Mouse (Mus musculus): ENCODE results near the gene BC049762.
A peak's percentile ranks its signal among the peaks of the same experiment; 100 is the strongest.

The BC049762 gene

DNA sequence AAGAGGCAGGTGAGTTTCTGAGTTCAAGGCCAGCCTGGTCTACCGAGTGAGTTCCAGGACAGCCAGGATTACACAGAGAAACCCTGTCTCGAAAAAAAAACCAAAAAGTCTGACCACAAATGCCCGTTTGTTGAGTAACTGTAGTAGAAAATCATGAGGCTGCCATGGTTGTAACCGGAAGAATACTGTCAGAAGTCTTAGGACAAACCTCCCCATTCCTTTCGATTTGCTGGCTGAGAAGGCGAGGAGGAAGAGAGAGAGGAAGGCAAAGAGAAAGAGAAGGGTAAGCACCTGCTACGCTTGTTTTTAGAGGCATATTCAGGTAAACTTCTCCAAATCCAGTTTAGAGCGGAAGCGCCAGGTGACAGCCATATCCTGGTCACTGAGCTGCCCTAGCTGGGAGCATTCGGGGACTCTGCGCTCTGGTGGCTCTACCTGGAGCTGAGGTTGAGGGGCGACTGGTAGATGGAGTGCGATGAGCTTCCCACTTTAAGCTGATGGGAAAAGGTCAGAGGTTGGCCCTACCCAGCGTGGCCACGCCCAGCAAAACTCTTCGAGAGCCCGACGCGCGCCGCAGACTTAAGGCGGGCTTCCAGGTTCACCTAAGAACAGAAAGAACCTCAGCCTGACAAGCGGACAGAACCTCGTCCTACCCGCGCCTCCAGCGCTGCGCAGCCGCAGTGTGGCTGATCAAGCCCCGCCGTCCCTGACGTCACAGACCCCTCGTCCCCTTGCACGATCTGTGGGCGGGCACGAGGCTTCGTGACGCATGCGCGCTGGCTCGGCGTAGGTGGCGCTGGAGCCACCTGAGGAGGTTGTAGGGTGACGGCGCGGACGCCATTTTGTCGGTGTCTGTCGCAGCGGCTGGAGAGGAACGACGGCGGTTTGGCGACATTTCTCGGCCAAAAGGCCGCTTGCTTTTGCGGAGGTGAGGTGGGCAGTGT, at the start of gene BC049762:
Gene BC049762, minus strand, starts transcription at position 705 of the 944 bp plus-strand sequence.
- peak; percentile 99 for DNase-seq

DNA sequence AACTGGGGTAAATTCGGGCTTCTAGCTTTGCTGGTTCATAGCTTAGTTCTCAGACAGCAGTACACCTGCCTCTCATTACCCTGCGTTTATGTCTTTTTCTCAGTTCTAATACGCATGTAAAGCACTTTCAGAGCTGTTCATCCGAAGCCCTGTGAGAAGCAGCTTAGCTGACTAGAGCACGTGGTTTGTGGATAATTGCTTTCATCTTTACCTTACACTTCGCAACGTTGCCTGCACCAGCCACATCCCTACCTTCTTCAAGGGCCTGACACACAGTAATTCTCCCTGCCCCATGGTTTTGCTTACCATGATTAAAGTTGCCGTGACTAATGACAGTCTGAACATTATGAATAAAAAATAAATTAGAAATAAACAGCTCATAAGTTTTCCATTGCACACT, 49.0 kb upstream of the BC049762 start:
- no peak for DNase-seq

DNA sequence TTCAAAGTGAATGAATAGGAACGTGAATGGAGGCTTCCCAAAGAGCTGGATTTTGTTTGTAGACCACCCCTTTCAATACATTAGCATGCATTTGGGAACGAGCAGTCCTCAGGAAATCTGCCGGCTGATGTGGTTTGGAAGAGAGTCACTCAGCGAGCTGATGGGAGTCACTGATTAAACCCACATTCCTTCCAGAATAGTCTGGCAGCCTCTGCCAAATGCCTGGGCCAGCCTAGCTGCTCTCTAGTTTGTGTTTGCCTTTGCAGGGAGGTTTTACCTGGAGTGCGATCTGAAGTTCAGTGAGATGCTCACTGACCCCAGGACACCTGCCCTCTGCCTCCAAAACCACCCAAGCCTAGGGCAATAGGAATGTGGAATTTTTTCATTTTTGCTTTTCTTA, 45.5 kb upstream of the BC049762 start:
- no peak for DNase-seq

DNA sequence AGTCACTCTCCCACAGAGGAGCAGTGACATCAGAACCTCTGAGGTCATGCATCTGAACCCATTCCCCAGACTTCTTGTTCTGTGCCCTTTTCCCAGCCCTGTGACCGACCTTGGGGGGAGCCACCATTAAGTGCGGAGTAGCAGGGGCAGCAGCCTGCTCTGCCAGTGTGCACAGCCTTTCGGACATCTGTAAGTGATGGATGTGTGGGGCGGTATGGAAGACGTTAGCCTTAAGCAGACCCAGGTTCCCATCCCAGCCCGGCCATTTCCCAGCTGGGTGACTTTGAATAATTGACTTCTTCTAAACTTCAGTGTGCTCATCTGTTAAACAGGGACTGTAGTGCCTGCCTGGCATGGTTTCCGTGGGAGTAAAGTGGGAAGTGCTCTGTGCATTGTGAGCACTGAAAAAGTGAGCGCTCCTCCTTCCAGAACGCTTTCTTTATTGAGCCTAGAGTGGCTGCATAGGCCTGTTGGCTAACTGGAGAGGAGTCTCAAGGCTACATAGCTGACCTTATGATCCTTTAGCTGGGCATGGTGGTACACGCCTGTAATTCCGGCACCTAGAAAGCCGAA, 41.2 kb upstream of the BC049762 start:
- no peak for DNase-seq

- no peak for DNase-seq
Measured at GRCm38 (mm10) chr11:51302396-51302795, 39.5 kb upstream of the BC049762 start.

- no peak for DNase-seq
Measured at GRCm38 (mm10) chr11:51298691-51299090, 35.8 kb upstream of the BC049762 start.

DNA sequence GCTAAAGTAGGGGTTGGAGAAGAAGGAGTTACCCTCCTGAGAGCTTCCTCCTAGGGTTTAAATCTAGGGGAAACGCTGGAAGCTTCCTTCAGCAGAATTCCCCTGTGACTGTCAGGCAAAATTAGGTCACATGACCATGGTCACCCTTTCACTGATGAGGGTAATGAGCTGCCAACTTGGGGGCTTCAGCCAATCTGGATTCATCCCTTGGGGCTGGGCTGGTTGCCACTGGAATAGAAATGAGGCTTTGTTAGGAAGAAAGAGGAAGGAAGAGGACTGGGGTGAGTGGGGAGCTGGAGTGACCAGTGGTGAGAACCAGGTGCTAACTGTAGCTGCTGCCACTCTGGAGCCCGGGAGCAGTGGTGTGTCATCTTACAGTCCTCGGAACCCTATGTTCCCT, 32.9 kb upstream of the BC049762 start:
- no peak for DNase-seq

DNA sequence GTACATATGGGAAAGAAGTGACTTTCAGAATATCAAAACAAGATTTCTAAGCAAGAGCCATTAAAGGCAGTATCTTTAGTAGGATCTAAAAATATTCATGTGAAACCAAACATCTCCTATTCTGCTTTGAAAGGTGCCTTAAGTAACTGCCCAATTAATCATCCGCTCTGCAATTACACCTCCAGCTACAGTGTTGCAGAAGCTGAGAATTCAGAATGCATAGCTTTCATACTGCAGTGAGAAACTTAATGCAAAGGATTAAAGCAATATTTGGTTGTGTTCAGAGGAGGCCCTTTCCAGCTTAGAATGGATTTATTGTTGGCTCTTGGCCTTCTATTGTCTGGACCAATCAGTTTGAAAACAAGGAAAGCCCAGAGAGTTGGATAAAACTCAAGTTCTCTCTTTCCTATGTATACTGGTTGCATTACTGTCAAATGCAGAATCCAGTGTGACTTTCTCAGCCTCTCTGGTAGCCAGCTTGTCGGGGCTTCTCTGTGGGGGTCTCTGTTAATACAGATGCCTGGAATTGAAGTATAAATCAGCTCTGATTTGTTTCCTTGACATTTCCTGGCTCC, 31.2 kb upstream of the BC049762 start:
- no peak for DNase-seq

- no peak for DNase-seq
Measured at GRCm38 (mm10) chr11:51290066-51290955, 27.5 kb upstream of the BC049762 start.

DNA sequence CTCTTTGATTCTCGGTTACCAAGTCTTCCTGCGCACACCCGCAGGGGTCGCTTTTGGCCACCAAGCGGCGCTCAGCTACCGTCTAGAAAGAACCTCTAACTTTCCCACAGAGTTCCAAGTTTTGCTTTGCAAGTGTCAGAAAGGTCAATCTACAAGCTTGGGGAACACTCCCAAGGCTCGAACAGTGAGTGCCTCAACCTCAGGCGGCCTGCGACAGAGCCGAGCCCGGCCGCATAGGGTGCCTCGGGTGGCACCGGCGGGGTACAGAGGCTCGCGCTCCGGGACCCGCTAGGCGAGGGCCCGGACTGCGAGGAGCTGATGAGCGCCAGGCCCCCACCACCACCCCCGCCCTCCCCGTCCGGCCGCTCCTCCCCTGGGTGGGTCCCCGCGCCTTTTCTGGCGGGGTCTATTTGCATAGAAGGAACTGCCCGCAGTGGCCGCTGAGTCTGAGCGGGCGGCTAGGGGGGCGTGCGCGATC, 26.8 kb upstream of the BC049762 start, which contains the start of gene Col23a1:
Gene Col23a1, plus strand, starts transcription at position 357 of the 478 bp plus-strand sequence.
- DNase-seq = no peak

GRCm38 (mm10) chr11:51274418-51274817, 11.6 kb upstream of the BC049762 start:
- no peak for DNase-seq

DNA sequence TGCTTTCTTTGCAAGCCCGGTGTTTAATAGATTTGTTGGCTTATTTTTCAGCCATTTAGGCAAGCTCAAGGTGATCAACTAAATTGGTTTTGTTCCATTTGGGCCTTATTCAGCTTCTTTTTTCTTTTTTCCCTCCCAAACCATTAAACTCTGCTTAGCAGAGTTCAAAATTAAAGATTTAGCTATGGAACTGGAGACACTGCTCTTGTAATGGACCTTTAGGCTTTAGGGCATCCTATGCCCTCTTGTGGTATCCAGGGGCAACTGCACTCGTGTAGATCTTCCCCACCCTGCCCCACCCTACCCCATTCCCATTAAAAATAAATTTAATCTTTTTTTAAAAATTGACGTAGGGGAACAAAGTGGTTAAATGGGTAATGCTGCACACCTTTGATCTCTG, 2.5 kb upstream of the BC049762 start:
- no peak for DNase-seq

- peak; percentile 20 for DNase-seq
Measured at GRCm38 (mm10) chr11:51264352-51264751, 1.5 kb upstream of the BC049762 start.

- DNase-seq = peak; percentile 70
Measured at GRCm38 (mm10) chr11:51263286-51263831, 513 bp upstream of the BC049762 start.

GRCm38 (mm10) chr11:51261680-51262219, 1.1 kb downstream of the BC049762 start, which contains the start of gene Clk4:
TSS of gene Clk4 (plus strand) at chr11:51261730.
- DNase-seq = no peak

GRCm38 (mm10) chr11:51257006-51257405, 5.8 kb downstream of the BC049762 start:
- DNase-seq = no peak

DNA sequence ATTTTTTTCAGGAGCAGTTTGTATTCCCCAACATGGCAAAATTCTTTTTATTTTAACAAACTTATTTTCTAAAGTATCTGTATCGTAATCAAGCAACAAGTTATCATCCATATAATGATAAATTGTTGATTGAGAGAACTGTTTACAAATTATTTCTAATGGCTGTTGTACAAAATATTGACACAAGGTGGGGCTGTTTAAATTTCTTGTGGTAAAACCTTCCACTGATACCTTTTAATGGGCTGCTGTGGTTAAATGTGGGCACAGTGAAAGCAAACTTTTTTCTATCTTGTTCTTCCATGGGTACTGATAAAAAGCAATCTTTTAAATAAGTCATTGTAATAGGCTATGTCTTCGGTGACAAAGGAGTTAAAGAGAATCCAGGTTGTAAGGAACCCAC, 19.9 kb downstream of the BC049762 start:
- DNase-seq = no peak

GRCm38 (mm10) chr11:51234626-51235025, 28.2 kb downstream of the BC049762 start:
- no peak for DNase-seq

GRCm38 (mm10) chr11:51227104-51227503, 35.7 kb downstream of the BC049762 start:
- no peak for DNase-seq

DNA sequence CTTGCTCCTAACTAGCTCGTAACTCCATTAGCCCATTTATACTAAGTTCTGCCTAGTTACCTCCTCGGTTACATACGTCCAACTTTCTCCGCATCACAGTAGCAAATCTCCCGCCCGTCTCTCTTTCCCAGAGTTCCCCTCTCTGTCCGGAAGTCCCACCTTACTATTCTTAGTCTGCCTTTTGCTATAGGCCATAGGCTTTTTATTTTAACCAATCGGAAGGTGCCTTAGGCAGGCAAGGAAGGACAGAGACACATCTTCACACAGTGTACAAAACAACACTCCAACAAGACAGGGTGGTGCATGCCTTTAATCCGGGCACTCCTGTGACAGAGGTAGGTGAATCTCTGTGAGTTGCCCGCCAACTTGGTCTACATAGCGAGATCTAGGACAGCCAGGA, 42.5 kb downstream of the BC049762 start, which contains the start of gene Gm12569:
Gene Gm12569, plus strand, starts transcription at position 166 of the 400 bp plus-strand sequence.
- no peak for DNase-seq

DNA sequence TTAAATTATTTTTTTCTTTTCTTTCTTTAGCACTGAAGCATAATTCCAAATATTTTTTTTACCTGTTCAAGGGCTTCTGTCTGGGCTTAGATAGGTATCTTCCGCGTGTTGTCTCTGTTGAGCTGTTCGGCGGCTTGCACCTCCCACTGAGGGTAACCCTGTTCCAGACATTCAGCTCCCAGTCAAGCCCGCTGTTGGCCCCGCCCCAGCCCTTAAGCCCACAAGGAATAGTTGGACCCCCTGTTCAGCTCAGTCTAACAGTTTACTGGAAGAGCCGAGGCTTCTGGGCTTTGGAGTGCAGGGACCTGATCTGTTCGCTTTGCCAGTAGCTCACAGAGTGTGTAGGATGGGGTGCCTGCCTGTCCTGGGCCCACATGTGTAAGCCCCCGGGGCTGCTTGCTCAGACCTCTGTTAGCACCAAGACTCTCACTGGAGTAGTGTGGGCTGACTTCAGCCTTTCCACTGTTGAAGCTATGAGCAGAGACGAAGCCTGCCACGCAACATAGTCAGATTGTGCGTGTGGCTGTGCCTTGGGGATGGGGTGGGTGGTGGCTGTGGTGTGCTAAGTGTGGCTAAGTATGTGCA, 43.4 kb downstream of the BC049762 start:
- no peak for DNase-seq

Measured in cerebellum, adult 11-12 months (tissue).